Mouse (Mus musculus) retina, embryonic 14.5 days (tissue): ENCODE measurements around the gene 4921517D22Rik.

ENCODE experiments used
- DNase-seq: peaks from one replicate; pipeline ENCODE4 v3.0.0-alpha.2; 2015; ENCODE audit warnings: low spot score

4921517D22Rik gene

GRCm38 (mm10) chr13:59690576-59690975 is 3.3 kb downstream of the 4921517D22Rik start:
- DNase-seq, result no peak

- DNase-seq, result no peak
Observed at GRCm38 (mm10) chr13:59689843-59690242, 4.1 kb downstream of the 4921517D22Rik start.

DNA sequence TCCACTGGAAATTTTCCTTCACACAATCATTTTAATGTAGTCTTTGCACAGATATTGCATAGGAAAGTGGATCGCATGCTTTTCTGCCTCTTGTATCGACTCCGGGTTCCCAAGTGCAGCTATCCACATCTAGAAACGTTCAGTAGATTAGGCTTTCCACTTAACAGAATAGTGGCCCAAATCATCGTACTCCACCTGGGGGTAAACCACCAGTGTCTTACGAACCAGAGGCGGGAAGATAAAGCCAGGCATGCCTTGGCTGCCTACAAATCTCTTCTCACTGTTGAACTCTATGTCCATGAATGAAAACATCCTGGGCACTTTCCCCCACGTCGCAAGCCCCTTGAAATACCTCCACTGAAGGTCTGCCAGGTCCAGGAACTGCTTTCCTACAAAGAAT is 4.6 kb downstream of the 4921517D22Rik start:
- DNase-seq, result no peak

DNA sequence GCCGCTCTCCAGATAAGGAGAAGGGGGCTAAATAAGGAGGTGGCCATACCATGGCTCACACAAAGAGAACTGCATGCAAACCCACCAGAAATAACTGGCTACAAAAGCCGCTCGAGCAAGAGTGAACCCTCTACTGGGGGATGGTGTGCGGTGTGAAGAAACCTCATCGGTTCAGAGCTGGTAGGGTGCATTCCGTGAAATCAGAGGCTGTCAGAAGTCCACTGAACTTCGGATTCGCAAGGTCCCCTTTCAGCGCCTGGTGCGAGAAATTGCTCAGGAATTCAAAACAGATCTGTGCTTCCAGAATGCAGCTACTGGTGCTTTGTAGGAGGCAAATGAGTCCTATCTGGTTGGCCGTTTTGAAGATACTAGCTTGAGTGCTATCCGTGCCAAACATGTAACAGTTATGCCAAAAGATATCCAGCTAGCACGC is 5.6 kb downstream of the 4921517D22Rik start:
- DNase-seq, result no peak

DNA sequence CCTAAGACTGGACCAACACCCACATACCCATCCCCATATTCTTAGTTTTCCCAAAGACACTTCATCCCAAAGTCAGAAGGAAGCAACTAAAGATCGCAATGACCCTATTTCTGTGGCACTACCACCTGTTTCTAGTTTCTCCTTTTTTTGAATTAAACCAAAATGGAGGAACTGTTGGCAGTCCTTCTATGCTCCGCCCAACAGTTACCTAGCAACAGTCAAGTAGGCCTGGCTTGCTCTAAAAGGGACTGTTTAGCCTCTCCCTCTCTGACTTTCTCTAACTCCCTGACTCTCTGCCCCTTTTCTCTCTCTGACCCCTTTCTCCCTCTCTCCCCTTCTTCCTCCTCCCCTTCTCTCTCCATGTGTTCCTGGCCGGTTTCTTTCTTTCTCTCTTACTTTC is 8.7 kb downstream of the 4921517D22Rik start:
- DNase-seq, result no peak

- DNase-seq, result no peak
Observed at GRCm38 (mm10) chr13:59682629-59683028, 11.3 kb downstream of the 4921517D22Rik start.

- no peak for DNase-seq
Observed at GRCm38 (mm10) chr13:59679908-59680307, 14.0 kb downstream of the 4921517D22Rik start.

- no peak for DNase-seq
Observed at GRCm38 (mm10) chr13:59679306-59679705, 14.6 kb downstream of the 4921517D22Rik start.

- DNase-seq, result no peak
Observed at GRCm38 (mm10) chr13:59676316-59677229, 17.3 kb downstream of the 4921517D22Rik start.

DNA sequence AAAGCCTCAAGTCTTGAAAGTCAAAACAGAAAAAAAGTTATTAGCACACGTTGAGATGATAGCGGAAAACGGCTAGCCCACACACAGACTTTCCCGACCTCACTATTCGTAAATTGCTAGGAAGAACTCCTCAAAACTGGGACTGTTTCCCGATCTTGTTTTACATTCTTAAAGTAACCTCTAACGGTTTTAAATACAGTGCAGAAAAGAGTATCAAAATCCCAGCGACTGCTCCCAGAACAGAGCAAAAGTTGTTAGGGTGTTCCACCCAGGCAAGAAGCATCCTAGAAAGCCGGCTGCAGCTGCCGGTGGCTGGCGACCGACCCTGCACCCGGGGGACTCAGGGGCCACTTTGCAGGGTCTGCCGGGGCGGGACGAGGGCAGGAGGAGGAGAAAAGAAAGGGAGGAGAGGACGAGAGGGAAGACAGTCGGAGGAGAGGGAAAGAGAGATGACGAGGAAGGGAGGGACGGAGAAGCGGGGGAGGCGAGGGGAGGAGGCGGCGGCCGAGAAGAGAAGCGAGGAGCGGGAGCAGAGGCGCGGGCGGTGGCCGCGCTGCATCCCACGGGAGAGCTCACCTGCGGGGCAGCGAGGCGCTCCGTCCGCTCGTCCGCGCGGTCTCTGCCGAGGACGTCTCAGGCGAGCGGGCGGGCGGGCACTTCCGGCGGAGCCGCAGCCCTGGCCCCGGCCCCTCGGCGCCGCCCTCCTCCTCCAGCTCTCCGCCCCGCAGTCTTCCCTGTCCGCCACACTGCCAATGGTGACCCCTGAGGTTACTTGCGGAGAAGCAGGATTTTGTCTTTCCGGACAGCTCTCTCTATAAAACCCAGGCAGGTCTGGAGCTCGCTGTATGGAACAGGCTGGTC is 18.5 kb downstream of the 4921517D22Rik start, which contains the start of gene Golm1:
Gene Golm1, minus strand, starts transcription at position 661 of the 861 bp plus-strand sequence.
- DNase-seq, result peak; percentile 78

GRCm38 (mm10) chr13:59674761-59675150 is 19.2 kb downstream of the 4921517D22Rik start:
- peak; percentile 69 for DNase-seq

DNA sequence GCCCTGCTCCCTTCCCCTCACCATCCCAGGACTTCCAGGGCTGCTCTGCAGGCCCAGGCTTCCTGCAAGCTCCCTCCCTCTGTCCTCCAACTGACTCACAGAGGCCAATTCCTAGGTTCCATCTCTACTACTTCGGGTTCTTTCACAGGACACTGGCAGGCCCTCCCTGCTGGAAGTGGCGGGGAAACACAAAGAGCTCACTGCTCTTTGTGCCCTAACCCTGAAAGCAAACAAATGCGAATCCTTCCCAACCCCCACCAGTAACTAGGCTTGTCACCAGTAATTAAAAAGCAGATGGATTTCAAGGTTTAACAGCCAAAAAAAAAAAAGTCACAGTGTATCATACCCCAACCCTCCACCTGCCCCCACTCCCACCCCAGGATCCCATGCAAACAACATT is 19.7 kb downstream of the 4921517D22Rik start:
- peak; percentile 61 for DNase-seq

DNA sequence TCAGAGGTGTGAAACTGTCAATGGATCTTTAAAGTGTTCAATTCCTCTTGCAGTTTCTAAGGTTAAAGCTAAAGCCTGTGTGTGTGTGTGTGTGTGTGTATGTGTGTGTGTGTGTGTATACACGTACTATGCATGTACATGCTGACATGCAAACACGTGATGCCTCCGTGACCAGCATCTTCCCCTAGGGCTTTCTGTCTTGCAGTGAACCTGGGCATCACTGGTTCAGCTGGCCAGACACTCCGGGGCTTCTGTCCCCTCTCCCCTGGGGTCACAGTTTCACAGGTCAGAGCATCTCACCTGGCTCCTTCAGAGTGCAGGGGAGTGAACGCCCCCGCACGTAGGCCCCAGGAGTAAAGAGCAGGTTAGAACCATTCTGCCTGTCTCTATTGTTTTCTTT is 20.3 kb downstream of the 4921517D22Rik start:
- peak; percentile 34 for DNase-seq

- DNase-seq, result no peak
Observed at GRCm38 (mm10) chr13:59672248-59672647, 21.7 kb downstream of the 4921517D22Rik start.

DNA sequence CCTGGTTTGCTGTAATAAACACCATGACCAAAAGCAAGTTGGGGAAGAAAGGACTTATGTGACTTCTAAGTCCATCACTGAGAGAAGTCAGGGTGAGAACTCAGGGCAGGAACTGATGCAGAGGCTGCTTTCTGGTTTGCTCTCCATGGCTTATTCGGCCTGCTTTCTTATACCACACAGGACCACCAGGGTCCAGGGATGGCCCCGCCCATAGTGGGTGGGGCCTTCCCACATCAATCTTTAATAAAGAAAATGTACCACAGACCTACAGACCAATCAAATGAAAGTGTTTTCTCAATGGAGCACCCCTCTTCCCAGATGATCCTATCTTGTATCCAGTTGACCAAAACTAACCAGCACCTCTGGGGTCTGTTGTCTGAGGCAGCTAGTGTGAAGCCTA is 22.4 kb downstream of the 4921517D22Rik start:
- DNase-seq, result peak; percentile 63

GRCm38 (mm10) chr13:59669946-59670345 is 24.0 kb downstream of the 4921517D22Rik start:
- no peak for DNase-seq

- DNase-seq, result no peak
Observed at GRCm38 (mm10) chr13:59668501-59669093, 25.3 kb downstream of the 4921517D22Rik start.

DNA sequence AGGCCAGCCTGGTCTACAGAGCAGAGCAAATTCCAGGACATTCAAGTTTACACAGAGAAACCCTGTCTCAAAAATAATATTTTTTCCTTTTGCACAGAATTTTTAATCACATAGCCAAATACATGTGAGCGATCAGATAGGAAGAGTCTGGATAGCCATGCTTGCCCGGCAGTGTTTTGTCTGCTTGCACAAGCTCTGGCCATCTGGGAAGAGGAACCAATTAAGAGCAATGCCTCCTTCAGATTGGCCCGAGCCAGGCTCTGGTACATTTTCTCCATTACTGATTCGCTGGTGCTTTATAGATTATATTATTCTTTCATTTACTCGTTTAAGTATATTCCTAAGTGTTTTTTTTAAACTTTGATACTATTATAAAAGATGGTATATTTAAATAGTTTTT is 26.1 kb downstream of the 4921517D22Rik start:
- no peak for DNase-seq

DNA sequence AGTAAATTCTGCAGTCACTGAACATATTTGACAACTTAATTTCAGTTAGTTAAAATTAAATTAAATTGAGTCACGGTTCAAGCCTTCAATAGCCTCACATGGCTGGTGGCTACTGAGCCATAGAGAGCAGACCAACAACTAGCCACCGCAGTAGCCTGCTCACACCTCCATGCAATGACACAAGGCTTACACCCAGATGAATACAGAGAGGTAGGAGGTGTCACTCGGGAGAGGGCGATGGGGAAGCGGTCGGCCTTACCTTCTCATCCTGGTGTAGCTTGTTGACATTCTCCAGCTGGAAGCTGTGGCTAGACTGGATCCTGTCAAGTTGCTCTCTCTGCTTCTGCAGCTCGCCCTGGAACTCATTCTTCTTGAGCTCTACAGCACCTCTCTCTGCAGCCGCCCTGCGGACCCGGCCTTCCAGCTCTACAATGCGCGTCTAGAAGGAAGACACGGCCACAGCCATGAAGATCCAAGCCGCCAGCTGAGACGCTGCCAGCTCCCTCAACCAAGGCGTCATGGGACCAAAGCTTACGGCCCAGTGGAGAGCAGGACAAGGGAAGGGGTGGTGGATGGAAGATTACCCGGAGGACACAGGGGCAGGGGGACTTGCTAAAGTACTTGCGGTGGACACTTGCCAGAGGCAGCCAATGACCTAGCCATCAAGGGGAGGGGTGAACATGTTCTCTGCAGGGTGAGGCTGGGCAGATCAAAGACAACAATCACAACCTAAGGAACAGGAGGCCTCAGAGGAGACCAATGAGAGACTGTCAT is 29.8 kb downstream of the 4921517D22Rik start:
- DNase-seq, result no peak

- no peak for DNase-seq
Observed at GRCm38 (mm10) chr13:59661966-59662365, 31.9 kb downstream of the 4921517D22Rik start.

DNA sequence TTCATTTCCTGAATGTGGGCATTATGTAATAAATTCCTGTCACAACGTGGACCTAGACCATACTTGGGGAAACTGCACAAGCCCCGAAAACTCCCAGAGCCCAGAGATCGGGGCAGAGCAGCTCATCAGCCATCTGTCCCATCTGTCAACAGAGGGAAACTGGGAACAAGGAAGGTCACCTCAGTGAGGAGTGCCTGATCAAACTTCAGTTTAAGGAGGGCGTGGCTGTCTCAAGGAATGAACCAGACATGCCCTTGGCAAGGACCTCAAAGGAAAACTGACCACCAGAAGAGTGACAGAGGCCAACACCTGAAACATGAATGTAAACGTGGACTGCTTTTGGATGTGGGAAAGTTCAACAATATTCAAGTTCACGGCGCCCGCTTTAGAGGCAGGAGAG is 32.5 kb downstream of the 4921517D22Rik start:
- no peak for DNase-seq
